Mouse (Mus musculus) regulatory T cell (primary cell): ENCODE data around the gene Lrrc55.

Source experiments
- in situ Hi-C: fragments of 300-600 bp; cut with MboI, MseI; formaldehyde crosslinking; loops from one replicate; pipeline ENCODE4 v1.15.1; 2025; ENCODE audit warnings: high pct_unique_total_duplicates

The Lrrc55 gene

GRCm38 (mm10) chr2:85172071-85172762, 24.8 kb downstream of the Lrrc55 start:
- in situ Hi-C loops, result no loop called here

GRCm38 (mm10) chr2:85168327-85168726, 28.7 kb downstream of the Lrrc55 start:
- in situ Hi-C loops, result no loop called here

- in situ Hi-C loops, result no loop called here
Observed at GRCm38 (mm10) chr2:85167624-85168023, 29.4 kb downstream of the Lrrc55 start.

GRCm38 (mm10) chr2:85163311-85164047, 33.5 kb downstream of the Lrrc55 start:
- in situ Hi-C loops, result no loop called here

- in situ Hi-C loops, result no loop called here
Observed at GRCm38 (mm10) chr2:85161638-85162093, 35.3 kb downstream of the Lrrc55 start.

- in situ Hi-C loops, result no loop called here
Observed at GRCm38 (mm10) chr2:85160901-85161637, 35.9 kb downstream of the Lrrc55 start.

- in situ Hi-C loops, result no loop called here
Observed at GRCm38 (mm10) chr2:85157382-85157781, 39.6 kb downstream of the Lrrc55 start.

GRCm38 (mm10) chr2:85156136-85156535, 40.9 kb downstream of the Lrrc55 start:
- in situ Hi-C loops, result no loop called here

GRCm38 (mm10) chr2:85155334-85155733, 41.7 kb downstream of the Lrrc55 start:
- in situ Hi-C loops, result no loop called here

GRCm38 (mm10) chr2:85151233-85151632, 45.8 kb downstream of the Lrrc55 start:
- in situ Hi-C loops, result no loop called here

- in situ Hi-C loops, result no loop called here
Observed at GRCm38 (mm10) chr2:85150373-85150772, 46.6 kb downstream of the Lrrc55 start.

GRCm38 (mm10) chr2:85147481-85147880, 49.5 kb downstream of the Lrrc55 start:
- in situ Hi-C loops, result loop anchor here (25.0 kb wide), 1 partner anchor 890 kb away; the partner anchor contains the start of gene Olfr1034

- in situ Hi-C loops, result loop anchor here (25.0 kb wide), 1 partner anchor 892 kb away; the partner anchor contains the start of gene Olfr1034
Observed at GRCm38 (mm10) chr2:85145346-85145745, 51.7 kb downstream of the Lrrc55 start.

- in situ Hi-C loops, result loop anchor here (25.0 kb wide), 1 partner anchor 892 kb away; the partner anchor contains the start of gene Olfr1034
Observed at GRCm38 (mm10) chr2:85144908-85145307, 52.1 kb downstream of the Lrrc55 start.

GRCm38 (mm10) chr2:85140833-85141232, 56.2 kb downstream of the Lrrc55 start:
- in situ Hi-C loops, result loop anchor here (25.0 kb wide), 1 partner anchor 896 kb away; the partner anchor contains the start of gene Olfr1034

- in situ Hi-C loops, result loop anchor here (25.0 kb wide), 1 partner anchor 897 kb away; the partner anchor contains the start of gene Olfr1034
Observed at GRCm38 (mm10) chr2:85139846-85140245, 57.2 kb downstream of the Lrrc55 start.

GRCm38 (mm10) chr2:85139393-85139792, 57.6 kb downstream of the Lrrc55 start:
- in situ Hi-C loops, result loop anchor here (25.0 kb wide), 1 partner anchor 898 kb away; the partner anchor contains the start of gene Olfr1034

- in situ Hi-C loops, result loop anchor here (25.0 kb wide), 1 partner anchor 899 kb away; the partner anchor contains the start of gene Olfr1034
Observed at GRCm38 (mm10) chr2:85138143-85138542, 58.9 kb downstream of the Lrrc55 start.

GRCm38 (mm10) chr2:85137601-85138140, 59.3 kb downstream of the Lrrc55 start:
- in situ Hi-C loops, result loop anchor here (25.0 kb wide), 1 partner anchor 900 kb away; the partner anchor contains the start of gene Olfr1034

- in situ Hi-C loops, result loop anchor here (25.0 kb wide), 1 partner anchor 900 kb away; the partner anchor contains the start of gene Olfr1034
Observed at GRCm38 (mm10) chr2:85136831-85137520, 60.0 kb downstream of the Lrrc55 start.
